Mouse (Mus musculus) MEL (cell line): Measurements from ENCODE around the gene Aldoc. TPM values are rescaled to one million over a fixed set of nuclear protein-coding genes. Genes with fewer than 3 reads are reported as not detected.
A peak's percentile ranks its signal among the peaks of the same experiment; 100 is the strongest.

Source experiments
- DNase-seq: peaks from one replicate; pipeline ENCODE4 v3.0.0; 2011; ENCODE audit warnings: low read depth, low spot score
- H3K27ac ChIP-seq: 2 replicates; pipeline ENCODE4 v1.5.1; 2012; ENCODE audit warnings: low read depth, mild to moderate bottlenecking, control low read depth, low read length, moderate library complexity; ENCODE audit not compliant: control insufficient read depth
- H3K27me3 ChIP-seq, 2 experiments: fragments of 150-350 bp in 1 of 2; sonication (generic) in 1 of 2; 2 replicates each; pipeline ENCODE4 v1.6.1; 2012; ENCODE audit warnings: low read length in 2 of 2, mild to moderate bottlenecking in 2 of 2, improper control_type of control experiment in 1 of 2, moderate library complexity in 1 of 2; ENCODE audit not compliant: insufficient read depth in 2 of 2, control insufficient read depth in 1 of 2
- H3K36me3 ChIP-seq, 2 experiments: 2 replicates each; pipeline ENCODE4 v1.6.1; 2012 to 2014; ENCODE audit warnings: low read length in 2 of 2, improper control_type of control experiment in 1 of 2, inconsistent platforms in 1 of 2, mild to moderate bottlenecking in 1 of 2; ENCODE audit not compliant: insufficient read depth in 2 of 2, control insufficient read depth in 1 of 2
- H3K4me1 ChIP-seq, 2 experiments: fragments of 150-350 bp in 1 of 2; sonication (generic) in 1 of 2; 2 replicates each; pipeline ENCODE4 v1.6.1; 2012; ENCODE audit warnings: low read length in 2 of 2, improper control_type of control experiment in 1 of 2, mild to moderate bottlenecking in 1 of 2; ENCODE audit not compliant: insufficient read depth in 2 of 2, control insufficient read depth in 1 of 2
- H3K4me3 ChIP-seq, 2 experiments: fragments of 150-350 bp in 1 of 2; sonication (generic) in 1 of 2; 2 replicates each; pipeline ENCODE4 v1.5.1; 2012; ENCODE audit warnings: low read depth in 2 of 2, low read length in 2 of 2, mild to moderate bottlenecking in 2 of 2, moderate library complexity in 2 of 2, control low read depth in 1 of 2, improper control_type of control experiment in 1 of 2; ENCODE audit not compliant: control insufficient read depth in 1 of 2, insufficient read depth in 1 of 2
- H3K79me2 ChIP-seq: 2 replicates; pipeline ENCODE4 v1.6.1; 2012; ENCODE audit warnings: mild to moderate bottlenecking, low read length, moderate library complexity; ENCODE audit not compliant: control insufficient read depth, poor library complexity, insufficient read depth
- H3K9ac ChIP-seq: 2 replicates; pipeline ENCODE4 v1.6.1; 2012; ENCODE audit warnings: low read depth, mild to moderate bottlenecking, control low read depth, low read length, moderate library complexity; ENCODE audit not compliant: control insufficient read depth, poor library complexity, severe bottlenecking
- H3K9me3 ChIP-seq: fragments of 150-350 bp; sonication (generic); replicated peaks from 2 replicates; pipeline ENCODE4 v1.6.1; 2012; ENCODE audit warnings: mild to moderate bottlenecking, low read length, improper control_type of control experiment, moderate library complexity; ENCODE audit not compliant: insufficient read depth
- BHLHE40 ChIP-seq: IDR thresholded peaks from 2 replicates; pipeline ENCODE4 v1.6.1; 2012; ENCODE audit warnings: low read depth, mild to moderate bottlenecking, inconsistent platforms, low read length, improper control_type of control experiment, borderline replicate concordance
- CHD2 ChIP-seq: IDR thresholded peaks from 2 replicates; pipeline ENCODE4 v1.6.1; 2011; ENCODE audit warnings: low read length, improper control_type of control experiment
- CTCF ChIP-seq, 3 experiments: IDR thresholded peaks in 2 of 3; conservative IDR thresholded peaks in 1 of 3; 2 replicates each; pipeline ENCODE4 v1.5.1; 2011 to 2012; ENCODE audit warnings: low read length in 3 of 3, low read depth in 2 of 3, mild to moderate bottlenecking in 2 of 3, improper control_type of control experiment in 1 of 3, inconsistent platforms in 1 of 3, mixed read lengths in 1 of 3, moderate library complexity in 1 of 3; ENCODE audit not compliant: control insufficient read depth in 1 of 3, insufficient read depth in 1 of 3, poor library complexity in 1 of 3, severe bottlenecking in 1 of 3
- E2F4 ChIP-seq: IDR thresholded peaks from 2 replicates; pipeline ENCODE4 v1.6.1; 2011; ENCODE audit warnings: low read depth, low read length, improper control_type of control experiment, borderline replicate concordance
- ELF1 ChIP-seq: IDR thresholded peaks from 2 replicates; pipeline ENCODE4 v1.6.1; 2014; ENCODE audit warnings: low read depth, mild to moderate bottlenecking, inconsistent platforms, low read length, improper control_type of control experiment, moderate library complexity
- EP300 ChIP-seq, 2 experiments: IDR thresholded peaks; 2 replicates each; pipeline ENCODE4 v1.6.1; 2011; ENCODE audit warnings: improper control_type of control experiment in 2 of 2, low read length in 2 of 2, low read depth in 1 of 2, mild to moderate bottlenecking in 1 of 2
- ETS1 ChIP-seq: IDR thresholded peaks from 2 replicates; pipeline ENCODE4 v1.6.1; 2012; ENCODE audit warnings: low read depth, mild to moderate bottlenecking, inconsistent platforms, low read length, improper control_type of control experiment, moderate library complexity
- JUND ChIP-seq: IDR thresholded peaks from 2 replicates; pipeline ENCODE4 v1.6.1; 2011; ENCODE audit warnings: low read depth, mild to moderate bottlenecking, improper control_type of control experiment, low read length
- KAT2A ChIP-seq: conservative IDR thresholded peaks from 2 replicates; pipeline ENCODE4 v1.6.1; 2012; ENCODE audit warnings: low read depth, low read length, improper control_type of control experiment, inconsistent platforms
- MAFK ChIP-seq: IDR thresholded peaks from 2 replicates; pipeline ENCODE4 v1.6.1; 2011; ENCODE audit warnings: low read depth, mild to moderate bottlenecking, low read length, improper control_type of control experiment, borderline replicate concordance
- MAZ ChIP-seq: IDR thresholded peaks from 2 replicates; pipeline ENCODE4 v1.6.1; 2012; ENCODE audit warnings: low read depth, mild to moderate bottlenecking, inconsistent platforms, low read length, improper control_type of control experiment
- NELFE ChIP-seq: IDR thresholded peaks from 2 replicates; pipeline ENCODE4 v1.6.1; 2011; ENCODE audit warnings: low read depth, low read length, improper control_type of control experiment
- NRF1 ChIP-seq: IDR thresholded peaks from 2 replicates; pipeline ENCODE4 v1.6.1; 2014; ENCODE audit warnings: low read depth, mild to moderate bottlenecking, inconsistent platforms, low read length, improper control_type of control experiment, moderate library complexity; ENCODE audit not compliant: poor library complexity, insufficient read depth, severe bottlenecking
- POLR2A ChIP-seq, 2 experiments: IDR thresholded peaks; 2 replicates each; pipeline ENCODE4 v1.6.1; 2011 to 2012; ENCODE audit warnings: low read length in 2 of 2, mild to moderate bottlenecking in 2 of 2, control low read depth in 1 of 2, improper control_type of control experiment in 1 of 2, low read depth in 1 of 2, moderate library complexity in 1 of 2; ENCODE audit not compliant: control insufficient read depth in 1 of 2, insufficient read depth in 1 of 2, poor library complexity in 1 of 2
- POLR2AphosphoS2 ChIP-seq: IDR thresholded peaks from 2 replicates; pipeline ENCODE4 v1.6.1; 2011; ENCODE audit warnings: low read length, improper control_type of control experiment
- RAD21 ChIP-seq: IDR thresholded peaks from 2 replicates; pipeline ENCODE4 v1.6.1; 2011; ENCODE audit warnings: mild to moderate bottlenecking, low read depth, low read length, improper control_type of control experiment
- RCOR1 ChIP-seq: IDR thresholded peaks from 2 replicates; pipeline ENCODE4 v1.6.1; 2012; ENCODE audit warnings: low read depth, mild to moderate bottlenecking, inconsistent platforms, low read length, improper control_type of control experiment
- TAL1 ChIP-seq: IDR thresholded peaks from 2 replicates; pipeline ENCODE4 v1.6.1; 2012; ENCODE audit warnings: mild to moderate bottlenecking, inconsistent platforms, low read length, moderate library complexity, mixed read lengths
- TBP ChIP-seq: IDR thresholded peaks from 2 replicates; pipeline ENCODE4 v1.8.0; 2011; ENCODE audit warnings: low read depth, low read length, improper control_type of control experiment
- TCF12 ChIP-seq: IDR thresholded peaks from 2 replicates; pipeline ENCODE4 v1.6.1; 2014; ENCODE audit warnings: low read depth, mild to moderate bottlenecking, inconsistent platforms, low read length, improper control_type of control experiment, moderate library complexity
- USF1 ChIP-seq: IDR thresholded peaks from 2 replicates; pipeline ENCODE4 v1.6.1; 2014; ENCODE audit warnings: low read depth, mild to moderate bottlenecking, inconsistent platforms, low read length, improper control_type of control experiment, moderate library complexity
- ZNF384 ChIP-seq: IDR thresholded peaks from 2 replicates; pipeline ENCODE4 v1.6.1; 2012; ENCODE audit warnings: low read depth, mild to moderate bottlenecking, inconsistent platforms, low read length, improper control_type of control experiment
- polyA plus RNA-seq, 2 experiments: library from polyadenylated mRNA; stranded (reverse) in 1 of 2; unstranded in 1 of 2; fragments of >175 nt in 1 of 2; fragments of >200 nt in 1 of 2; gene quantifications; 2 replicates each; pipeline versions ENCODE4 v1.2.1 to v1.2.4; 2012; ENCODE audit warnings: low replicate concordance in 2 of 2, low read depth in 1 of 2; ENCODE audit not compliant: insufficient read length in 2 of 2, insufficient read depth in 1 of 2, missing spikeins in 1 of 2
- total RNA-seq: library from RNA; depleted of rRNA; stranded (reverse); fragments of 300-350 nt; gene quantifications from 2 replicates; pipeline ENCODE4 v1.2.3, GENCODE M21; 2012

Aldoc gene
- total and polyA plus RNA-seq, 3 experiments: 3.0 to 8.1 TPM; not detected in 1

- H3K36me3 ChIP-seq: peaks cover 0 to 18% of the 10 kb centered on the region in 2 experiments; a peak in 2 of 4 replicates
- H3K27me3 ChIP-seq: no peaks in the 10 kb centered on the region
- TF ChIP-seq EP300 (IDR thresholded peaks at IDR 0.05; ENCODE audit: low read depth in 1 of 2, low read length in 2 of 2) (no peak), NRF1 (no peak)
- TF ChIP-seq, all 39 proteins: peak for 0
- H3K4me1 ChIP-seq: peaks cover 12 to 34% of the 10 kb centered on the region in 2 experiments
- H3K27ac ChIP-seq: no peak overlapping the region
- peaks cover 6% of the 10 kb centered on the region; the same call in 1 of the 2 replicates for H3K79me2 ChIP-seq
- no peak overlapping the region for H3K9ac ChIP-seq
- H3K4me3 ChIP-seq: no peak overlapping the region
- H3K9me3 ChIP-seq: no peaks in the 10 kb centered on the region
- DNase-seq: peak; percentile 19
Measured at GRCm38 (mm10) chr11:78349441-78350358, 26.9 kb downstream of the Aldoc start.

GRCm38 (mm10) chr11:78353081-78353480 lies 30.3 kb downstream of the Aldoc start:
- Histone ChIP-seq H3K9ac (no peak overlapping the region), H3K27me3 (no peaks in the 10 kb centered on the region), H3K79me2 (no peaks in the 10 kb centered on the region), H3K9me3 (no peaks in the 10 kb centered on the region), H3K27ac (no peak overlapping the region), H3K36me3 (peaks cover 0 to 2% of the 10 kb centered on the region in 2 experiments; a peak in 1 of 4 replicates), H3K4me3 (no peak overlapping the region), H3K4me1 (peaks cover 0 to 16% of the 10 kb centered on the region in 2 experiments; a peak in 2 of 4 replicates)
- peak; percentile 85 for DNase-seq
- no peak for TF ChIP-seq RAD21
- TF ChIP-seq MAZ: 0 out of 2 replicates have a peak, but pooled peaks have one; percentile 12
- TF ChIP-seq ZNF384: no peak
- no peak for TF ChIP-seq NRF1
- TF ChIP-seq JUND: no peak
- no peak for TF ChIP-seq POLR2AphosphoS2
- peak; percentile 18; the same call in 1 of the 2 replicates for TF ChIP-seq TBP
- no peak for TF ChIP-seq BHLHE40
- TF ChIP-seq RCOR1: no peak
- peak in 1 of 2 experiments; percentile 30; a peak in 1 of 4 replicates for TF ChIP-seq POLR2A (IDR thresholded peaks at IDR 0.05; ENCODE audit: control insufficient read depth in 1 of 2, insufficient read depth in 1 of 2, low read depth in 1 of 2, low read length in 2 of 2, poor library complexity in 1 of 2)
- TF ChIP-seq KAT2A: no peak
- no peak for TF ChIP-seq CHD2
- TF ChIP-seq ETS1: 0 out of 2 replicates have a peak, but pooled peaks have one; percentile 8
- no peak for TF ChIP-seq MAFK
- TF ChIP-seq ELF1: no peak
- TF ChIP-seq USF1: no peak
- TF ChIP-seq EP300 (IDR thresholded peaks at IDR 0.05; ENCODE audit: low read depth in 1 of 2, low read length in 2 of 2): 0 out of 4 replicates have a peak, but pooled peaks of 1 of the 2 experiments have one; percentile 17
- no peak for TF ChIP-seq E2F4
- TF ChIP-seq NELFE: no peak
- TF ChIP-seq TCF12: no peak
- no peak for TF ChIP-seq TAL1
- no peak for TF ChIP-seq CTCF (IDR thresholded peaks at IDR 0.05 in 2 of 3, conservative IDR thresholded peaks at IDR 0.05 in 1 of 3; ENCODE audit: control insufficient read depth in 1 of 3, insufficient read depth in 1 of 3, low read depth in 2 of 3, low read length in 3 of 3, poor library complexity in 1 of 3, severe bottlenecking in 1 of 3)
